Mouse (Mus musculus): Measurements from ENCODE around the gene Ccdc85a.

DNA sequence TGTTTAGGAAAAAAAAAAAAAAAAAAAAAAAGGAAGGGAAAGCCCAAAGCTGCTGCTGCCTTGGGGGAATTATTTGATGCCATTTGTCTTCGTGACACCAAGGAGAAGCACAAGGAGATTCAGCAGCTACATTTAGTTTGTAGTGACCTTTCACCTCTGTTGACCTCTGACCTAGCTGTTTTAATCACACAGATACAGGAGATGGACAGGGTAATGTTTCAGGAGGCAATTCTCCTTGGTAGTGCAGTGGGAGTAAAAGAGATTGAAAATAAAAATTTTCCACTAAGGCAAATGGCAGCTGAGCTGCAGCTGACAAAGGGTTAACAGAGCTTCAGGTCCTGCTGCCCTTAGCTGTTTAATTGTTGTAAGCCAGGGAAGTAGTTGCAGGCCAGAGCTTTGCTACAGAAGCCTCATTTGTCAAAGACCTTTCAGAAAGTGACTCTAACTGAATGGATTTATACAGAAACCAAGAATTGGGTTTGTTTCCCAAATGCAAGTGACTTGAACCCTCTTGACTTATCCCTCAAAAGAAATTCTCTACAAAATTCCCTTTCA, 49.5 kb upstream of the Ccdc85a start:
- no peak for TF ChIP-seq POLR2A (IDR thresholded peaks at IDR 0.05; ENCODE audit: insufficient read length, low read depth)
- TF ChIP-seq CEBPB (IDR thresholded peaks at IDR 0.05; ENCODE audit: insufficient read depth, poor library complexity, severe bottlenecking): no peak
- TF ChIP-seq SRF (IDR thresholded peaks at IDR 0.05; ENCODE audit: control insufficient read depth, insufficient read length, low read depth): no peak
